Mouse (Mus musculus) liver, postnatal 0 days (tissue): ENCODE measurements around the gene Taok1.

Source experiments
- CTCF ChIP-seq: sonication (generic); IDR thresholded peaks from 2 replicates; pipeline ENCODE4 v1.5.1; 2016; ENCODE audit warnings: antibody characterized with exemption, low read depth
- EP300 ChIP-seq: IDR thresholded peaks from 2 replicates; pipeline ENCODE4 v1.6.1; 2016; ENCODE audit warnings: antibody characterized with exemption, low read depth, mild to moderate bottlenecking

DNA sequence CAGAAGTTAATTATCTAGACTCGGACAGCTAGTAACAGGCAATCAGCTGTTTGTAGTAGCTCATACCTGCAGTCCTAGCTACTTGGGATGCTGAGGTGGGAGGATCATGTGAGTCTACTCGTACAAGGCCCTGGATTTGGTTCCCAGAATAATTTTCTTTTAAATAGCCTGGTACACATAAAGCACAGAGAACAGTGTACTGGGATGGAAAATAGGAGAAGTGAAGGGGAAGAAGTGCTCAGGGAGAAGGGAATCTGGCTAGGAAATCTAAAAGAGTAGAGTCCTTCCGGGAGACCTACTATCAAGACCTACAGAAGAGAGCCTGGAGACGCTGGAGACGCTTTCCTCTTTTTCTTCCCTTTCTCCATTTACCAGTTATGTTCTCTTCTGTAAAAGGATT is 16.4 kb upstream of the Taok1 start:
- TF ChIP-seq CTCF: no peak
- no peak for TF ChIP-seq EP300
